Mouse (Mus musculus) liver, embryonic 14.5 days (tissue): ENCODE measurements around the gene Cyth3. TPM values are rescaled to one million over a fixed set of nuclear protein-coding genes. Genes with fewer than 3 reads are reported as not detected.
A peak's percentile ranks its signal among the peaks of the same experiment; 100 is the strongest.

Experiments used
- ATAC-seq: fragments of 200-750 bp; cut with Nextera tagmentation; 2 replicates; pipeline ENCODE4 v1.8.0; 2017; ENCODE audit warnings: moderate number of reproducible peaks, mild to moderate bottlenecking, moderate library complexity; ENCODE audit not compliant: insufficient read depth
- DNase-seq, 3 experiments: peaks; one replicate each; pipeline ENCODE4 v3.0.0-alpha.2; 2012 to 2013; ENCODE audit warnings: low read depth in 3 of 3, low spot score in 3 of 3
- H3K27ac ChIP-seq: fragments of 300-500 bp; sonication (generic); 2 replicates; pipeline ENCODE4 v1.5.1; 2014; ENCODE audit warnings: moderate library complexity, mild to moderate bottlenecking, control low read depth, inconsistent platforms
- H3K27me3 ChIP-seq: fragments of 300-500 bp; sonication (generic); 2 replicates; pipeline ENCODE4 v1.6.1; 2014; ENCODE audit warnings: mild to moderate bottlenecking, low read length, moderate library complexity; ENCODE audit not compliant: control insufficient read depth, insufficient read depth
- H3K36me3 ChIP-seq: fragments of 300-500 bp; sonication (generic); replicated peaks from 2 replicates; pipeline ENCODE4 v1.6.1; 2014; ENCODE audit warnings: low read depth; ENCODE audit not compliant: control insufficient read depth, insufficient read depth
- H3K4me1 ChIP-seq, 2 experiments: fragments of 200-500 bp in 1 of 2; fragments of 300-500 bp in 1 of 2; sonication (generic) in 1 of 2; replicated peaks; 2 replicates each; pipeline ENCODE4 v1.6.1; 2012 to 2014; ENCODE audit warnings: antibody characterized with exemption in 1 of 2, inconsistent platforms in 1 of 2, low read length in 1 of 2; ENCODE audit not compliant: control insufficient read depth in 2 of 2, insufficient read depth in 2 of 2
- H3K4me2 ChIP-seq: fragments of 300-500 bp; sonication (generic); 2 replicates; pipeline ENCODE4 v1.6.1; 2014; ENCODE audit warnings: low read depth, mild to moderate bottlenecking, control low read depth, moderate library complexity
- H3K4me3 ChIP-seq, 2 experiments: fragments of 200-500 bp in 1 of 2; fragments of 300-500 bp in 1 of 2; sonication (generic) in 1 of 2; 2 replicates each; pipeline ENCODE4 v1.5.1; 2012 to 2014; ENCODE audit warnings: low read depth in 2 of 2, low read length in 2 of 2, mild to moderate bottlenecking in 2 of 2, control low read depth in 1 of 2, inconsistent platforms in 1 of 2, moderate library complexity in 1 of 2; ENCODE audit not compliant: insufficient read depth in 1 of 2
- H3K9ac ChIP-seq: fragments of 300-500 bp; sonication (generic); replicated peaks from 2 replicates; pipeline ENCODE4 v1.6.1; 2014; ENCODE audit warnings: mild to moderate bottlenecking, control low read depth, moderate library complexity
- H3K9me3 ChIP-seq: fragments of 300-500 bp; sonication (generic); 2 replicates; pipeline ENCODE4 v1.6.1; 2016; ENCODE audit warnings: low read length, mixed read lengths; ENCODE audit not compliant: control insufficient read depth
- CTCF ChIP-seq: IDR thresholded peaks from 2 replicates; pipeline ENCODE4 v1.5.1; 2016; ENCODE audit warnings: antibody characterized with exemption, low read depth, control low read depth
- EP300 ChIP-seq: IDR thresholded peaks from 2 replicates; pipeline ENCODE4 v1.6.1; 2016; ENCODE audit warnings: antibody characterized with exemption, low read depth
- WGBS: fragments of 180-500 bp; shearing (Covaris S2); extraction: QIAGEN DNeasy Blood & Tissue Kit; methylation state at CpG from one replicate; pipeline ENCODE4 v1.1.7; 2014; ENCODE audit not compliant: insufficient replicate concordance; 5-methylcytosine and 5-hydroxymethylcytosine counted together
- polyA plus RNA-seq, 2 experiments: library from polyadenylated mRNA; depleted of rRNA in 1 of 2; stranded (reverse) in 1 of 2; unstranded in 1 of 2; fragments of >200 nt; fragmentation: Nextera tagmentation in 1 of 2; extraction: Ambion mirVana in 1 of 2; gene quantifications; 2 replicates each; pipeline versions ENCODE4 v1.2.1 to v1.2.3; 2012 to 2014

Gene Cyth3
- polyA plus RNA-seq, 2 experiments: 24.1 to 28.1 TPM

- H3K27ac ChIP-seq: peak overlapping the region; percentile 70
- DNase-seq: no peak
- no peaks in the 10 kb centered on the region for H3K36me3 ChIP-seq
- ATAC-seq: peak; percentile 42; the same call in 1 of the 2 replicates
- 22% methylated on average over 7 of the region's 7 CpGs for WGBS
- no peak overlapping the region for H3K4me3 ChIP-seq
- H3K27me3 ChIP-seq: no peaks in the 10 kb centered on the region
- TF ChIP-seq CTCF (no peak), EP300 (peak; percentile 37; the same call in 1 of the 2 replicates)
- H3K4me1 ChIP-seq: peaks cover 77% of the 10 kb centered on the region in 2 experiments
- peak overlapping the region; percentile 43 for H3K4me2 ChIP-seq
- H3K9me3 ChIP-seq: no peaks in the 10 kb centered on the region
- H3K9ac ChIP-seq: peak overlapping the region; percentile 38; the same call in 1 of the 2 replicates
Measured at GRCm38 (mm10) chr5:143638516-143639270, 16.4 kb downstream of the Cyth3 start.

- ATAC-seq (peak; percentile 53), DNase-seq (no peak)
- peak overlapping the region; percentile 83 for H3K27ac ChIP-seq
- TF ChIP-seq CTCF (no peak), EP300 (no peak)
- no peaks in the 10 kb centered on the region for H3K9me3 ChIP-seq
- peaks cover 3% of the 10 kb centered on the region; the same call in 1 of the 2 replicates for H3K36me3 ChIP-seq
- peak overlapping the region; percentile 59 for H3K4me2 ChIP-seq
- peak overlapping the region; percentile 50 for H3K9ac ChIP-seq
- no peak overlapping the region for H3K4me3 ChIP-seq
- WGBS: 26% methylated on average over 4 of the region's 4 CpGs
- peaks cover 74 to 76% of the 10 kb centered on the region in 2 experiments for H3K4me1 ChIP-seq
- H3K27me3 ChIP-seq: no peaks in the 10 kb centered on the region
Measured at GRCm38 (mm10) chr5:143639329-143639728, 17.1 kb downstream of the Cyth3 start.

GRCm38 (mm10) chr5:143639810-143640209 is 17.6 kb downstream of the Cyth3 start:
- H3K36me3 ChIP-seq: peaks cover 3% of the 10 kb centered on the region; the same call in 1 of the 2 replicates
- H3K9me3 ChIP-seq: no peaks in the 10 kb centered on the region
- peak; percentile 86 for ATAC-seq
- WGBS: 8% methylated on average over 7 of the region's 7 CpGs
- DNase-seq: peak in 1 of 3 experiments; percentile 66
- no peak overlapping the region for H3K4me3 ChIP-seq
- H3K27ac ChIP-seq: peak overlapping the region; percentile 83
- peaks cover 71 to 72% of the 10 kb centered on the region in 2 experiments for H3K4me1 ChIP-seq
- peak; percentile 93 for TF ChIP-seq EP300
- no peak for TF ChIP-seq CTCF
- H3K27me3 ChIP-seq: no peaks in the 10 kb centered on the region
- peak overlapping the region; percentile 50 for H3K9ac ChIP-seq
- peak overlapping the region; percentile 59 for H3K4me2 ChIP-seq

- Histone ChIP-seq H3K27ac (0 out of 2 replicates have a peak overlapping the region, but pooled peaks have one; percentile 19), H3K9me3 (no peaks in the 10 kb centered on the region), H3K4me3 (no peak overlapping the region), H3K36me3 (peaks cover 3% of the 10 kb centered on the region; the same call in 1 of the 2 replicates), H3K27me3 (no peaks in the 10 kb centered on the region), H3K4me2 (no peak overlapping the region), H3K4me1 (peaks cover 73 to 75% of the 10 kb centered on the region in 2 experiments), H3K9ac (no peak overlapping the region)
- 78% methylated on average over 3 of the region's 3 CpGs for WGBS
- TF ChIP-seq CTCF (no peak), EP300 (no peak)
- DNase-seq (no peak), ATAC-seq (no peak)
Measured at GRCm38 (mm10) chr5:143641503-143641902, 19.3 kb downstream of the Cyth3 start.

- no peak overlapping the region for H3K4me2 ChIP-seq
- peaks cover 71 to 75% of the 10 kb centered on the region in 2 experiments for H3K4me1 ChIP-seq
- peaks cover 3% of the 10 kb centered on the region; the same call in 1 of the 2 replicates for H3K36me3 ChIP-seq
- no peaks in the 10 kb centered on the region for H3K9me3 ChIP-seq
- no peak for DNase-seq
- H3K4me3 ChIP-seq: no peak overlapping the region
- 65% methylated on average over 4 of the region's 4 CpGs for WGBS
- no peak overlapping the region for H3K9ac ChIP-seq
- no peak overlapping the region for H3K27ac ChIP-seq
- no peak for ATAC-seq
- no peaks in the 10 kb centered on the region for H3K27me3 ChIP-seq
- TF ChIP-seq EP300 (no peak), CTCF (no peak)
Measured at GRCm38 (mm10) chr5:143642262-143642831, 20.1 kb downstream of the Cyth3 start.
